Mouse (Mus musculus) frontal cortex, adult 2 months (tissue): ENCODE results near the gene H2-K1. TPM values are rescaled to one million over a fixed set of nuclear protein-coding genes. Genes with fewer than 3 reads are reported as not detected.
A peak's percentile ranks its signal among the peaks of the same experiment; 100 is the strongest.

Experiments
- DNase-seq, 2 experiments: peaks; one replicate each; pipeline ENCODE4 v3.0.0; 2022; ENCODE audit warnings: low spot score in 1 of 2; ENCODE audit errors: extremely low spot score in 1 of 2
- polyA plus RNA-seq: library from polyadenylated mRNA; depleted of rRNA; stranded (reverse); fragments of >200 nt; gene quantifications from 2 replicates; pipeline ENCODE4 v1.2.3, GENCODE M21; 2012

H2-K1 gene
- polyA plus RNA-seq, 1 experiment: 75.5 TPM

DNA sequence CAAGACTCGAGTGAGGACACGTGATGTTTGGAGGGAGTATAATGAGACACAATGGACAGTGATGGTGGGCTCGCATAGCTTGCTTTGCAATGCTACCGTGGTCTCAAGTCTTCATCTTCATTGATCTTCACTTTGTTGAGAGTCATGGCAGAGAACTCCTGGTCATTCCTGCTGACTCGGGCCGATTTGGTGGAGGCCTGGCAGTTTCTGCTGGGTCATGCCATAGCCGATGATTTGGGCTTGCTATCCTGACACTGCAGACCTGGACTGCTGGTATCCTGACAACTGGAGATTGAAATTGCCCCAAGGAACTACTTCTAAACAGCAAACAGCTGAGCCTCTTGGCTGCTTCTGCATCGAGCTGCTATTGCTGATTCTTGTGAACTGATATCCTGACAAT, 5.2 kb downstream of the H2-K1 start:
- DNase-seq: no peak

DNA sequence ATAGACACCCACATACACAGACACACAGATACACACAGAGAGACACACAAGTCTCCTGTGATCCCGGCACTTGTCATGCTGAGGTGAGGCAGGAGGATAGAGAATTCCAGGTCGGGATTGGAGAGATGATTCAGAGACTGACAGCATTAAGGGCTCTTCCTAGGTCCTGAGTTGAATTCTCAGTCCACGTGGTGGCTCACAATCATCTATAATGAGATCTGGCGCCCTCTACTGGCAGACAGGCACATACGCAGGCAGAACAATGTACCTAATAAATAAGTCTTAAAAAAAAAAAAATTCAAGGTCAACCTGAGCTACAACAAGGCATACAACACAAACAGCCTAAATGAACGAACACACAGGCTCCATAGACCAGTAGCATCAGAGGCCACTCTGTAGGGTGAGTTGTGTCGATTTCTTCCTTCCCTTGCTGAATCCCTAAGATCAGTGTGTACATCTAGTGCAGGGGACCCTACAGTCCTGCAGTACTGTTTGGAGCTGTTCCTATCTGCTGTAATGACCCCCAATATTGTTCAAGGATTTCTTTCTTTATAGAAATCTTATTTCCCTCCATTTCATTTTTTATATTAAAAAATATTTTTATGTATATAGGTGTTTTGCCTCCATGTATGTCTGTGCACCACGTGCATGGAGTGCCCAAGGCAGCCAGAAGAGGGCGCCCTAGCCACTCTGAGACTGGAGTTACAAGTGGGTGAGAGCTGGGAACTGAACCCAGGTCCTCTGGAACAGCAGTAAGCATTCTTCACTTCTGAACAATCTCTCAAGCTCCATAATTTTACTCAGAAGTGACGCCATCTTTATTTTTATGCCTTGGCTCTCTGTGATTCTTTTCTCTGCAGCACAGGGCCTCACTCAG, 8.1 kb downstream of the H2-K1 start:
- DNase-seq: peak in 1 of 2 experiments; percentile 73

DNA sequence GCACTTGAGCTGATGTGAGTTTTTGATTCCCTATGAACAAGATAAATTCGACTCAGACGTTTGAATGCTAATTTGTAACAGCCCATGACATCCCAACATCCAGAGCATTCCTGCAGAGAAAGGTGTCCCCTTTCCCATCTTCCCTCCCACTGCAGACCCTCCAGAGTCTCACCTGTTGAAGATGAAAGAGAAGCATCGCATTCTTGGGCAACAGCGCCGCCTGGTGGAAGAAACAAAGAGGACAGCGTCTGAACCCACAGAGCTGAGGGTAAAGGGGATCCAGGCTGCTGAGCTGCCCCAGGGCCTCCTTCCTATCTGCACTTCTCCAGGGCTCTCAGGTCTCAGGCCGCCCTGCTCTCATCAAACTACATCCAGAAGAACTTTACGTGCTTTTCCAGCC, 18.0 kb downstream of the H2-K1 start:
- DNase-seq: peak in 1 of 2 experiments; percentile 68

DNA sequence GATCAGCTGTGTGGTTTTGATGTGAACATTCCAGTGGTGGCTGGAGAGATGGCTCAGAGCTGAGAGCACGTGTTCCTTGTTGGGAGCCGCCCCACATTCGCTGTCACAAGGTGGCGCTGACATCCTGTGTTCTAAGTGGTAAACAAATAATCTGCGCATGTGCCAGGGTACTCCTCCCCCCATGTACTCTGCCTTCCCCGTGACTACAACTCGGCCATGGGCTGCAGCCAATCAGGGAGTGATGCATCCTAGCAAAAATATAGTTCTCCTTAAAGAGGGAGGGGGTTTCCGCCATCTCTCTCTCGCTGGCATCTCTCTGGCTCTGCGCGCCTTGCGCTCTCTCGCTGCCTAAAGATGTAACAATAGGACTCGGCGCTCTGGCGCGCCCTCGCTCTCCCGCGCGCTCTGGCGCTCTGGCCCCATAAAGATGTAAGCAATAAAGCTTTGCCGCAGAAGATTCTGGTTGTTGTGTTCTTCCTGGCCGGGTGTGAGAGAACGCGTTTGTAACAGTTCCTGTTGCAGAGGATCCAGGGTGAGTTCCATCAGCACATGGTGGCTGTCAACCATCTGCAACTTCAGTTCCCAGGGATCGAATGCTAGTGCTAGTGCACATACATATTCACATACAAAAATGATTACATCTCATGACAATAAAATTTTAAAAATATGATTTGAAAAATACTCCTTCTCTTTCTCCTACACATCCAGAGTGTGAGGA, 18.8 kb downstream of the H2-K1 start:
- DNase-seq: peak; percentile 91

DNA sequence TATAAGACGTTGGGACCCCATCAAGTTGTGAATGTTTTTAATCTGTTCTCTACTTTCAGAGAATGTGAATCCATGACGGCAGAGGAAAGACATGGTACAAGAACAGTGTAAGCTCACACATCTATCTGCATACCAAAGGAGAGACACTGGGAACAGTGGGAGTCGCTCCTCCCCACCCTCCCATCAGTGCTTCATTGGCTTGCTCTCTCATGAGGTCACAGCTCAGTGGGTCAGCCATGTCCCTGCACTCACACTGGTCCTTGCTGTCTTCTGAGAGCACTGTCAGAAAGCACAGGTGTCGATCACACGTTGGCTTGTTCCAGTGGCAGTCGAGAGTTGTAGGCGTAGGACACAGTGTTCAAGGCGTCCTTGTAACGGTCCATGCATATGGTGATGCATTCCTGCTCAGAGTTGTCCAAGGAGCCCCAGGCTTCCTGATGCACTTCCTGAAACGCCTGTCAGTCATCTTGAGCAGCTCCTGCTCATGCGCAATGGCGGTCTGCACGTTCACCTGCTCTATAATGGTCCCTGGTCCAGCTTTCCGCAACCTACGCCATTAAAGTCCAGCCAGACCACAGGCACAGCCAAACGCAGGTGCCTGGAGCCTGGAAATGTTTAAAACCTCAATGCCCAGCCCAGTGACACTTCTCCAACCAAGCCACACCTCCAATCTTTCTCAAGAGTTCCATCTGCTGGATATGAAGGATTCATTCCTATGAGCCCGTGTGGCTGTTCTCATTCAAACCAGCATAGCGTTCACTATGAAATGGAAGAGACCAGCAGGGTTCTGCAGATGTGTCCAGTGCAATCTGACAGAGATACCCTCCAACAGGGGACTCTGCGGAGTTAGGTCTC, 19.7 kb downstream of the H2-K1 start:
- no peak for DNase-seq

DNA sequence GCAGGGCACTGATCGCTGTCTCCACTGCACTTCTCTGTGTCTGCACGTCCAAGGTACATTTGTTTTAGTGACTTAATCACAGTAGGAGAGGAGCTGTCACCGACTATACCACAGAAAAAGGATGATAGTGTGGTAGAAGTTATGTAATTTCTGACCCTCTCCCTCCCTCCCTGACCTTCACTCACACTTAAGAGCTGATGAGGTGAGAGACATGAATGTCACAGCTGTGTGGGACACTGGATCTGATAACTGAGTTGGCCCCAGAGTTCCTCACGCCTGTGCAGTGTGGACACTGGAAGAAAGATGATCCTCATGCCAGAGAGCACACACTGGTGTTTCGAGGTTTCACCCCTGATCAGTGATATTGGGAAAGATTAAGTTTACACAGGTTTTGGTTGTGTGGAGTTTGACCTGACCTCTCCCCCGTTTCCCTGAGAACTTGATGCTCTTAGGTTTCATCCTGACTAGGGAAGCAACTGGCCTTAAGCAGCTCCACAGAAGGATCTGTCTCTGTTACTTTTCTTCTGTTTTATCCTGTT, 20.6 kb downstream of the H2-K1 start:
- no peak for DNase-seq

DNA sequence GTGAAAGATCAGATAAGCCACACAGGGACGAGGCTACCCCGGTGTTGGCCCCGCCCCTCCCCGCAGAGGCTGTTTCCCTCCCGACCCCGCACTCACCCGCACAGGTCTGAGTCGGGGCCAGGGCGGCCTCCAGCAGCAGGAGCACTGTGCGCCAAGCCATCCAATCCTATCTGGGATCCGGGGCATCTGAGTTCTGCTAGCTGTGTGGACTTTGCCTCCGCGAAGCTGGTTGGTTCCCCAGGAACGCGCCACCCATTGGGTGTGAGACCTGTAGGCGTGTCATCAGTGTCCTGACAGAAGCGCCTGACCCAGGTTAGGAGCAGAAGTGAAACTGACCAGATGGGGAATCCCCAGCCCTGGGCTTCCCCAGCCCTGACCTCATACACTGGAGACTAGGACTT, 21.5 kb downstream of the H2-K1 start:
- no peak for DNase-seq

DNA sequence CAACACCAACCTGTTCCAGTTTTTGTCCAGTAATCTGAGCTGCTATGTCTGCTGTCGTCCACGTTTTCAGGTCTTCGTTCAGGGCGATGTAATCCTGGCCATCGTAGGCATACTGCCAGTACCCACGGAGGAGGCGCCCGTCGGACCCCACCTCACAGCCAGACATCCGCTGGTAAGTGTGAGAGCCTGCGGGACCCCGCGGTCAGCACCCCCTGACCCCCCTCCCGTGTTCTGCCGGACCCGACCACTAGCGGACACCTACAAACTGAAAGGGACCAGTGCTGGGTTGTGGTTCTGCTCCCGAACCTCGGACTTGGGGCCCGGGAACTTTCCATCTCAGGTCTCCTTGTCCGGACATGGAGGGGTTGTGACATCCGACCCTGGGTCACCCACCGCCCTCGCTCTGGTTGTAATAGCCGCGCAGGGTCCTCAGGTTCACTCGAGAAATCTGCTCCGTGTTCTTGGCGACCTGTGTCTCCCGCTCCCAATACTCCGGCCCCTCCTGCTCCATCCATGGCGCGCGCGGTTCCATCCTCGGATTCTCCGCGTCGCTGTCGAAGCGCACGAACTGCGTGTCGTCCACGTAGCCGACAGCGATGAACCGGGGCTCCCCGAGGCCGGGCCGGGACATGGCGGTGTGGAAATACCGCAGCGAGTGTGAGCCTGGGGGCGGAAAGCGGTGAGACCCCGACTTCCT, 22.1 kb downstream of the H2-K1 start:
- no peak for DNase-seq

DNA sequence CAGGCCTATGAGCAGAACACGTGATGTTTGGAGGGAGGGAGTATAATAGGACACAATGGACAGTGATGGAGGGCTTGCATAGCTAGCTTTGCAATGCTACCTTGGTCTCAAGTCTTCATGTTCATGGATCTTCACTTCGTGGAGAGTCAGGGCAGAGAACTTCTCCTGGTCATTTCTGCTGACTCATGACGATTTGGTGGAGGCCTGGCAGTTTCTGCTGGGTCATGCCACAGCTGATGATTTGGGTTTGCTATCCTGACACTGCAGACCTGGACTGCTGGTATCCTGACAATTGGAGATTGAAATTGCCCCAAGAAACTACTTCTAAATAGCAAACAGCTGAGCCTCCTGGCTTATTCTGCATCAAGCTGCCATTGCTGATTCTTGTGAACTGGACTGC, 26.6 kb downstream of the H2-K1 start:
- DNase-seq: no peak

DNA sequence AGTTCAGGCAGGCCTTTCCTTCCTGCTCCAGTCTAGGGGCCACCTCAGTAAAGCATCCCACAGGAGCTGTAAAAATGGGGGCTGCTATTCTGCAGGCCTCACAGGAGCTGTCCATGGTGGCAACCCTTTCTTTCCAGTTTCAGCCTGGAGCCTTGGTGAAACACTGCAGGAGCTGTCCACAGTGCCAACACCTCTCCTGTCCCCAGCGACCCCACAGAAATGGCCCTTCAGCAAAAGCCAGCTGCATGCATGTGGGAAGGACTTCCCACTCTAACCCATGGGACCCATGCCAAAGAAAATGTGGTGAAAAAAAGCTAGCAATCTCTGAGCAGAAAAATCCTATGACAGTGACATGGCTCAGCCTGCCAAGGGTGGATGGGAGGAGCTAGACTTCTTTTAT, 27.5 kb downstream of the H2-K1 start:
- no peak for DNase-seq

DNA sequence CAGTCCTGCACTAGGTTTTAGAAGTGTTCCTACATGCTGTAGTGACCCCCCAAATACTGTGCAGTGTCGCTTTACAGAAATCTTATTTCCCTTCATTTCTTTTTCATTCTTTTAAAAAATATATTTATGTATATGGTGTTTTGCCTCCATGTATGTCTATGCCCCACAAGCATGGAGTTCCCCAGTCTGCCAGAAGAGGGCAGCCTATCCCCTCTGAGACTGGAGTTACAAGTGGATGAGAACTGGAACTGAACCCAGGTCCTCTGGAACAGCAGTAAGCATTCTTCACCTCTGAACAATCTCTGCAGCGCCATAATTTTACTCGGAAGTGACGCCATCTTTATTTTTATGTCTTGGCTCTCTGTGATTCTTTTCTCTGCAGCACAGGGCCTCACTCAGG, 30.8 kb downstream of the H2-K1 start:
- DNase-seq: no peak

DNA sequence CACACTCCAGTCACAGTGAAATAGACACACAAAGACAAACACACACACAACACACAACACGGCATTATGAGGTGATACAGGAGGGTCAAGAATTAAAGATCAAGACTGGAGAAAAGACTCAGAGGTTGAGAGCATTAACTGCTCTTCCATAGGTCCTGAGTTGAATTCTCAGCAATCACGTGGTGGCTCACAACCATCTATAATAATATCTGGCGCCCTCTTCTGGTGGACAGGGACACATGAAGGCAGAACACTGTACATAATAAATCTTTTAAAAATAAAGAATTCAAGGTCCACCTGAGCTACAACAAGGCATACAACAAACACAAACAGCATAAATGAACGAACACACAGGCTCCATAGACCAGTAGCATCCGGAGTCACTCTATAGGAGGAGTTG, 31.2 kb downstream of the H2-K1 start:
- no peak for DNase-seq

DNA sequence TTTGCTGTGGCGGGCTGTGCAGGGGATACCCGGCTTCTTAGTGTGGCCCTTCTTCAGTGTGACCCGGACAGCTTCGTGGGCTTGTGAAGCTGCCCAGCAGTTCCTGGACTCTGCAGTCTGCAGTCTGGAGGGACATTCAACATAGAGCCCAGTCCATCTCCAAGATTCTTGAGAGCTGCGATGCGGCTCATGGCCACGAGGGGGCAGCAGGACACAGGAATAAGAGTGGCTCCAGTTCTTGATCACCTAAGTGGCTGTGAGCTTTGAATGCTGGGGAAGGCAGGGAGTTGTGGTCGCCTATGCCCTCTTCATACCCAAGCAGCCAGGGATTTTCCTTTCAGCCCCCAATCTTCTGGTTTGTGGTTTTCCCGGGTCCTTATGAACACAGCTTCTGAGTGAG, 31.7 kb downstream of the H2-K1 start:
- DNase-seq: peak in 1 of 2 experiments; percentile 86

DNA sequence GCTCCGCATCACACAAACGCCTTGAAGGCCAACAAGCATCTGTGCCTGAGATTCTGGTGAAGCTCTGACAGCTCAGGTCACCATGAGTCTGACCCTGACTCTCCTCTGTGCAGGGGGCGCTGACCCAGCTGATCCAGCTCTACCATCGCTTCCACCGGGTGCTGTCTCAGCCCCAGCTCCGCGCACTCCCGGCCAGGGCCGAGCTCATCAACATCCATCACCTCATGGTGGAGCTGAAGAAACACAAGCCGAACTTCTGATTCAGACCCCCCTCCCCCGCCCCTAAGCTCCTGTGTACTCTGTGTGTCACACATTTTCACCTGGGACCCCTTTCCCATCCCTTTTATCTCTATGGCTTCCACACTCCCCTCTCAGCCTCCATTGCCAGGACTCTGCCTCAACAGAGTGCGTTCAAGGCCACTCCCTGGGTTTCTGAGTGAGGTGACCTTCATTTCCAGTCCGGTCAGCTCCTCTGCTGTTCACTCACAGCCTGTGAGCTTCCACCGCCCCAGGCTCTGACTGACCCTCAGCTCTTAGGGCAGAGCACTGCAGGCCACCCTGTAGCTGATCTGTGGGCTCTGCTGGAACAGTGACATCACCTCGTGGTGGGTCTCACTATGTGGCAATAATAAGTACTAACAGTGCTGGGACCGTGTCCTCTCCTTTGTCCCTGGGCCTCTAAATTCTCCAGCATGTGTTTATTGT, 34.1 kb downstream of the H2-K1 start:
- no peak for DNase-seq

DNA sequence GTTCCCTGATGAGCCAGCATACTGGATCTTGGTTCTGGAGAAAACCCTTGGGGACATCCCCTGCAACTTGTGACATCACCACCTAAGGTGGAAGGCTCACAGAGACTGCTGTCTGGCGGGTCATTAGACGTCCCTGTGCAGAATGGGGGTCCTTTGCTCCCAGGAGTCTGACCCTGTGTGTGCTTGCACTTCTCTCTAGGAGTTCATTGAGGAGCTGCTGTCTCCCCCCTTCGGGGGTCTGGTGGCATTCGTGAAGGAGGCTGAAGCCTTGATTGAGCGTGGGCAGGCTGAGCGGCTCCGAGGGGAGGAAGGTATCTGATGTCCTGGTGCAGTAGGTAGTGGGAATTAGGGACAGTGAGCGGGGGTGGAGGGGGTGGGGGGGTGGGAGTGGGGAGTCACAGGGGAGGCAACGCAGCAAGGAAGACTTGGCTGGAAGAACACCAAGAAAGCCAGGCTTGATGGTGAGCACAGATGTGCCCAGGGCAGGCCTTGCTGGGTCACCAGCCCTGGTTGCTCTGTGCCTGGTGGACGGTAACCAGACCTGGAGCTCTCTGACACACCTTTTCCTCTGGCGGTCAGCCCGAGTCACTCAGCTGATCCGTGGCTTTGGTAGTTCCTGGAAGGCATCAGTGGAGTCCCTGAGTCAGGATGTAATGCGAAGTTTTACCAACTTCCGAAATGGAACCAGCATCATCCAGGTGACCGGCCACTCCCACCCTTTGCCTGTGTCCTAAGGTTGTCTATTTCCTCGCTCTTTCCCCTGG, 34.9 kb downstream of the H2-K1 start:
- no peak for DNase-seq

DNA sequence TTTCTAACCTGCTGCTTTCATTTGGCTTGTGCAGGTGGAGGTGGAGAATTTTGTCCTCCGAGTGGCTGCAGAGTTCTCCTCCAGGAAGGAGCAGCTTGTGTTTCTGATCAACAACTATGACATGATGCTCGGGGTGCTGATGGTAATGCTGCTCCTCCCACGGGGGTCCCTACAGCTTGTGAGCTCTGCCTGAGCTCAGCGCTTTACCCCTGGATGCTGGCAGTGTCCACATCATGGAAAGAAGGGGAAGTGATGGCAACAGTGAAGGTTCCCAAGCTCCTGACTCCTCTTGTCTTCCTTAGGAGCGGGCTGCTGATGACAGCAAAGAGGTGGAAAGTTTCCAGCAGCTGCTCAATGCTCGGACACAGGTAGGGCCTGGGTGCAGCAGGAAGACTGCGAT, 37.3 kb downstream of the H2-K1 start:
- no peak for DNase-seq

DNA sequence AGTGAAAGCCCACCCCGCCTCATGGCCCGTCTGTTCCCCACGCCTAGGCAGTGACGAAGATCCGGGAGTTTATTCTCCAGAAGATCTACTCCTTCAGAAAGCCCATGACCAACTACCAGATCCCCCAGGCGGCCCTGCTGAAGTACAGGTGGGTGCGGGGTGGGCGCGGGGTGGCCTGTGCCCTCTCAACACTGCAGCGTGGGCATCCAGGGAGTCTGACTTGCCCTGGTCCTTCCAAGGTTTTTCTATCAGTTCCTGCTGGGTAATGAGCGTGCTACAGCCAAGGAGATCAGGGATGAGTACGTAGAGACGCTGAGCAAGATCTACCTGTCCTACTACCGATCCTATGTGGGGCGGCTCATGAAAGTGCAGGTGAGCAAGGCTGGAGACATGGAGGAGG, 40.2 kb downstream of the H2-K1 start:
- DNase-seq: no peak

DNA sequence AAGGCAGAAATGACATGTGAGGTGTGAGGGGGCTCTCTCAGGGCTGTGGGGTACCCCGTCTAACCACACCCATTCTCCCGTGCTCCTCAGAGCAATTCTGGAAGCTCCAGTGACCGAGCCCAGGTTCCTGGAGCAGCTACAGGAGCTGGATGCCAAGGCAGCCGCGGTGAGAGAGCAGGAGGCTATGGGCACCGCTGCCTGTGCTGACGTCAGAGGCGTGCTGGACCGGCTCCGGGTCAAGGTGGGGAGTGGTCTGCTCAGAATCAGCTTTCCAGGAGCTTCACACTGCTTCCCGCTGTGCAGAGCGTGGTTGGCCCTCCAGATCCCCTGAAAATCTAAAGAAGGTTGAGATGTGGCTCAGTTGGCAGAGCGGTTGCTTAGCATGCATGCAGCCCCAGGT, 41.0 kb downstream of the H2-K1 start:
- no peak for DNase-seq

DNA sequence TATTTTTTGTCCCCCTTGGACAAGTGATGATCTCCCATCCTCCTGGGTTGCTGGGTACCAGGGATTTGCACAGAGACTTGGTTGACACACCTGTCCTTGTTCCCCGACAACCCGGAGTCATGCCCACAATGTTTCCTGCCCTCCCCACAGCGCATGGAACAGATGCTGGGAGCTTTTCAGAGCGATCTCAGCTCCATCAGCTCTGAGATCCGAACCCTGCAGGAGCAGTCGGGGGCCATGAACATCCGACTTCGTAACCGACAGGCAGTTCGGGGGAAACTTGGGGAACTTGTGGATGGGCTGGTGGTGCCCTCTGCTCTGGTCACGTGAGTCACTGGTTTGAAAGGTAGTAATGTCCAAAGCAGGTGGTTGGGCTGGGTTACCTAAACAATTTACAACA, 41.7 kb downstream of the H2-K1 start:
- DNase-seq: no peak
